Mouse (Mus musculus) adrenal gland, adult 18-20 months (tissue): ENCODE results near the gene Ncor2. TPM values are rescaled to one million over a fixed set of nuclear protein-coding genes. Genes with fewer than 3 reads are reported as not detected.

ENCODE experiments used
- DNase-seq, 2 experiments: peaks; one replicate each; pipeline ENCODE4 v3.0.0; 2021 to 2022; ENCODE audit warnings: low spot score in 2 of 2
- total RNA-seq, 2 experiments: library from RNA; stranded (reverse); gene quantifications; 1 replicate in 1 of 2; 2 replicates in 1 of 2; pipeline ENCODE4 v1.2.3; 2021

Gene Ncor2
- total RNA-seq, 2 experiments from 2014 or later = 195 to 242 TPM

GRCm38 (mm10) chr5:125040128-125040584 is 138.9 kb downstream of the Ncor2 start:
- peak; percentile 55 to 70 for DNase-seq

- no peak for DNase-seq
Measured at GRCm38 (mm10) chr5:125039377-125040027, 139.5 kb downstream of the Ncor2 start.

- no peak for DNase-seq
Measured at GRCm38 (mm10) chr5:125036483-125036882, 142.5 kb downstream of the Ncor2 start.

GRCm38 (mm10) chr5:125028911-125029310 is 150.1 kb downstream of the Ncor2 start:
- no peak for DNase-seq

GRCm38 (mm10) chr5:125028371-125028770 is 150.6 kb downstream of the Ncor2 start:
- no peak for DNase-seq

GRCm38 (mm10) chr5:125024002-125024401 is 155.0 kb downstream of the Ncor2 start:
- DNase-seq = no peak

- no peak for DNase-seq
Measured at GRCm38 (mm10) chr5:125021298-125021697, 157.7 kb downstream of the Ncor2 start.

GRCm38 (mm10) chr5:125019099-125019498 is 159.9 kb downstream of the Ncor2 start:
- no peak for DNase-seq

GRCm38 (mm10) chr5:125017332-125017731 is 161.7 kb downstream of the Ncor2 start:
- DNase-seq = no peak

- no peak for DNase-seq
Measured at GRCm38 (mm10) chr5:125016421-125017242, 162.4 kb downstream of the Ncor2 start.

- no peak for DNase-seq
Measured at GRCm38 (mm10) chr5:125015576-125015975, 163.4 kb downstream of the Ncor2 start.

GRCm38 (mm10) chr5:125015066-125015465 is 164.0 kb downstream of the Ncor2 start:
- no peak for DNase-seq

- peak; percentile 58 to 80 for DNase-seq
Measured at GRCm38 (mm10) chr5:125014497-125014896, 164.5 kb downstream of the Ncor2 start.

- no peak for DNase-seq
Measured at GRCm38 (mm10) chr5:125011628-125012027, 167.4 kb downstream of the Ncor2 start.

GRCm38 (mm10) chr5:125011166-125011565 is 167.9 kb downstream of the Ncor2 start:
- DNase-seq = no peak

GRCm38 (mm10) chr5:125006896-125007295 is 172.1 kb downstream of the Ncor2 start:
- no peak for DNase-seq

- DNase-seq = no peak
Measured at GRCm38 (mm10) chr5:125005871-125006652, 173.0 kb downstream of the Ncor2 start.

- no peak for DNase-seq
Measured at GRCm38 (mm10) chr5:125003873-125004255, 175.2 kb downstream of the Ncor2 start.

- peak in 1 of 2 experiments; percentile 53 for DNase-seq
Measured at GRCm38 (mm10) chr5:125002969-125003872, 175.8 kb downstream of the Ncor2 start, which contains the start of gene Rflna. Rflna (plus strand) TSS chr5:125003221.

GRCm38 (mm10) chr5:125000756-125001250 is 178.2 kb downstream of the Ncor2 start:
- DNase-seq = no peak
